Mouse (Mus musculus) lung, embryonic 16.5 days (tissue): Measurements from ENCODE around the gene Cc2d1b. TPM values are rescaled to one million over a fixed set of nuclear protein-coding genes. Genes with fewer than 3 reads are reported as not detected.

Experiments used
- ATAC-seq: fragments of 200-750 bp; cut with Nextera tagmentation; 2 replicates; pipeline ENCODE4 v1.8.0; 2017; ENCODE audit warnings: low read depth, mild to moderate bottlenecking, moderate library complexity
- H3K27ac ChIP-seq: fragments of 300-500 bp; sonication (generic); 2 replicates; pipeline ENCODE4 v1.5.1; 2014; ENCODE audit warnings: mild to moderate bottlenecking, control low read depth, low read length
- H3K27me3 ChIP-seq: fragments of 300-500 bp; sonication (generic); 2 replicates; pipeline ENCODE4 v1.6.1; 2014; ENCODE audit warnings: low read depth, low read length, mixed read lengths; ENCODE audit not compliant: control insufficient read depth, insufficient read depth
- H3K36me3 ChIP-seq: fragments of 300-500 bp; sonication (generic); 2 replicates; pipeline ENCODE4 v1.6.1; 2014; ENCODE audit warnings: low read length; ENCODE audit not compliant: control insufficient read depth, insufficient read depth
- H3K4me1 ChIP-seq: fragments of 300-500 bp; sonication (generic); replicated peaks from 2 replicates; pipeline ENCODE4 v1.6.1; 2014; ENCODE audit warnings: low read length, mixed read lengths; ENCODE audit not compliant: control insufficient read depth, insufficient read depth
- H3K4me2 ChIP-seq: fragments of 300-500 bp; sonication (generic); 2 replicates; pipeline ENCODE4 v1.6.1; 2014; ENCODE audit warnings: low read depth, low read length, control low read depth
- H3K4me3 ChIP-seq: fragments of 300-500 bp; sonication (generic); 2 replicates; pipeline ENCODE4 v1.5.1; 2014; ENCODE audit warnings: mild to moderate bottlenecking, low read length, control low read depth
- H3K9ac ChIP-seq: fragments of 300-500 bp; sonication (generic); 2 replicates; pipeline ENCODE4 v1.6.1; 2014; ENCODE audit warnings: low read length, control low read depth
- H3K9me3 ChIP-seq: fragments of 300-500 bp; sonication (generic); 2 replicates; pipeline ENCODE4 v1.6.1; 2016; ENCODE audit warnings: low read length; ENCODE audit not compliant: control insufficient read depth
- WGBS: fragments of 180-500 bp; shearing (Covaris S2); extraction: QIAGEN DNeasy Blood & Tissue Kit; methylation state at CpG from one replicate; pipeline ENCODE4 v1.1.7; 2014; 5-methylcytosine and 5-hydroxymethylcytosine counted together
- polyA plus RNA-seq: library from polyadenylated mRNA; unstranded; fragments of >200 nt; fragmentation: Nextera tagmentation; extraction: Ambion mirVana; gene quantifications from 2 replicates; pipeline ENCODE4 v1.2.1, GENCODE M21; 2015

The Cc2d1b gene
- polyA plus RNA-seq, 1 experiment from 2014 or later: 30.2 TPM

DNA sequence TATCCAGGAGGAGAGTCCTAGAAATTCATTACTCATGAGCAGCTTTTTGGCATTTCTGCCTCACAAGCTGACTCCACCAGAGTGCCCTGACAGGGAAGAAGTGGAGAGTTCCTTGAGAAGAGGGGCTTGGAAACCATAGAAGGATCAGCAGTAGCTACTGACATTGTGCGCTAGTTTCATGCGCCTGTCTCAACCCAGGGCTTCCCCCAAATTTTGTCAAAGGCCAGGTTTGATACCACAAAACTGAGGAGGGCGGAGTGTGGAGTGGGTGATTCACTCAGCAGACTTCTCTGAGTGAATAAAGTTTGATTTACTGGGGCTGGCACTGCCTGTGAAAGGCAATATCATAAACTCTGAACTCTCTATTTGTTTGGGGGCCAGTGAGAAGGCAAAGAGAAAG, 11.1 kb upstream of the Cc2d1b start:
- H3K4me2 ChIP-seq: no peak overlapping the region
- H3K9me3 ChIP-seq: no peaks in the 10 kb centered on the region
- no peak for ATAC-seq
- 85% methylated on average over 3 of the region's 3 CpGs for WGBS
- no peak overlapping the region for H3K27ac ChIP-seq
- no peaks in the 10 kb centered on the region for H3K27me3 ChIP-seq
- no peak overlapping the region for H3K9ac ChIP-seq
- H3K4me1 ChIP-seq: no peaks in the 10 kb centered on the region
- H3K36me3 ChIP-seq: peaks cover 5% of the 10 kb centered on the region; the same call in 1 of the 2 replicates
- no peak overlapping the region for H3K4me3 ChIP-seq

DNA sequence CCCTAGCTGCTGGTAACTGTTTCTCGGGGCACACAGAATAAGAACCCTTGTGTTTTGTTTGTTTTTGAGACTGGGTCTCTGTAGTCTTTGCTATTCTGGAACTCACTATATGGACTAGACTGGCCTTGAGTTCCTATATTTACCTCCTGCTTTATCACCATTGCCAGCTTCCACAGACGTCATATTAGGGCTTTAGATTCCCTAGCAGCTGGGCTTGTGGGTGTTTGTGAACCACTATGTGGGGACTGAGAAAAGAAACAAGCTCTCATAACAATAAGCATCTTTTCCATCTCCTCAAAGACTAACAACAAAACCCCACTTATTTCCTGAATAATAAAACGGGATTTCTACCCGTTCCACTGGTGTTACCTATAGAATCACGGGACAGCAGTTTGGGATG, 8.8 kb upstream of the Cc2d1b start:
- WGBS: 79% methylated on average over 5 of the region's 5 CpGs
- H3K36me3 ChIP-seq: no peaks in the 10 kb centered on the region; the same call in 1 of the 2 replicates
- H3K4me3 ChIP-seq: no peak overlapping the region
- H3K4me1 ChIP-seq: no peaks in the 10 kb centered on the region
- no peaks in the 10 kb centered on the region for H3K9me3 ChIP-seq
- H3K9ac ChIP-seq: no peak overlapping the region
- no peak overlapping the region for H3K4me2 ChIP-seq
- no peak for ATAC-seq
- no peak overlapping the region for H3K27ac ChIP-seq
- no peaks in the 10 kb centered on the region for H3K27me3 ChIP-seq

DNA sequence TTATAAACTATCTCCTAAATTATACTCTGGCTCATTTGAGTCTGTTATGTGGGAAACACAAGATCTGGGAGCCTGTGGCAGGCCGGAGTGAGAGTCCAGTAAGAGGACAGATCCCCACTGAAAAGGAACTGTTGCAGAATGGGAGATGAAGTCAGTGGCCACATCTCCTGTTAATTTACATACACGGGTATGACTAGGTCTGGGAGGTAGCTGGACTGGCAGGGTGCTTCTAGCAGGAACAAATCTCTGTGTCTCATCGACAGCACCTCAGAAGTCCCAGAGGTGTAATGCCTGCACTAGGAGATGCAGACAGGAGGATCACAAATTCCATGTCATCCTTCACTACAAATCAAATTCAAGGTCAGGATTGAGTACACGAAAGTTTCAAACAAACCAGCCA, 1.2 kb upstream of the Cc2d1b start:
- Histone ChIP-seq H3K36me3 (no peaks in the 10 kb centered on the region; the same call in 1 of the 2 replicates), H3K27ac (peak overlapping the region; percentile 88; the same call in 1 of the 2 replicates), H3K4me2 (peak overlapping the region; percentile 94), H3K9ac (peak overlapping the region; percentile 94), H3K9me3 (no peaks in the 10 kb centered on the region), H3K4me3 (peak overlapping the region; percentile 90), H3K4me1 (peaks cover 10% of the 10 kb centered on the region), H3K27me3 (no peaks in the 10 kb centered on the region)
- ATAC-seq: no peak
- 50% methylated on average over 4 of the region's 4 CpGs for WGBS

DNA sequence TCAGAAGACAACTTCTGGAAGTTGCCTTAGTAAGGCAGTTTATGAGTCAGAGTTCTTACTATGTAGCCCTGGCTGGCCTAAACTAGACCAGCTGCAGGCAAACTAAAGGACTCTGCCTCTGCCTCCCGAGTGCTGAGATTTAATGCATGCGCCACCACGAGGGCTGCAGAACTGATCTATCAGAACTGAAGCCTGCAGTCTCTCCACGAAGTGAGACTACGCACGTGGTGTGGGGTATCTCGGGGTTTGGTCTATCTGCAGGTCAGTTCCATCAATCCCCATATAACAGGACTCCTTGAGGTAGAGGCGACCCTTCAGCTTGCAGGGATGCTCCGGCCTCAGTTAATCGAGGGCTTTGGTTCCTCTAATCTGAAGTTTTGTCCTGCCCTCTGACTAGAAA, 575 bp upstream of the Cc2d1b start:
- Histone ChIP-seq H3K9ac (peak overlapping the region; percentile 94), H3K36me3 (no peaks in the 10 kb centered on the region; the same call in 1 of the 2 replicates), H3K27me3 (no peaks in the 10 kb centered on the region), H3K27ac (peak overlapping the region; percentile 88), H3K4me2 (peak overlapping the region; percentile 94), H3K4me1 (peaks cover 10% of the 10 kb centered on the region), H3K9me3 (no peaks in the 10 kb centered on the region), H3K4me3 (peak overlapping the region; percentile 90)
- peak; percentile 20 for ATAC-seq
- WGBS: 1% methylated on average over 10 of the region's 10 CpGs

DNA sequence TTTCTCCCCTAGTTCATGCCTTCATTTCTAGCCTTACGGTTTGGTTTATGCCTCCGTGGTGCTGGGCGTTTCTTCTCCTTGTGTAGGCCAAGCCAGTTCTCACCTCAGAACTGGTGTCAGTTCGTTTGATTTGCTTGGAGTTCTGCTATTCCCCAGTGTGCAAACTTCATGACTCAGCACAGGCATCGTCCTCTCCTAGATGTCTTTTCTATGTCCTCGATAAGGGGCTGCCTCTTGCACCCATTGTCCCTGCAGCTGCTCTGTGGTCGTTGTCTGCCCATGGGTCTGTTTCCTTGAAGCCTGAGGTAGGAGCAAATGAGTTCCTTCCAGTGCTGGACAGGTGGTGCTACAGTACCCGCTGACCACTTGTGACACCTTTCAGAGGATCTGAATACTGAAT, 796 bp downstream of the Cc2d1b start:
- peak overlapping the region; percentile 82 for H3K27ac ChIP-seq
- H3K4me1 ChIP-seq: peaks cover 10% of the 10 kb centered on the region
- no peaks in the 10 kb centered on the region for H3K27me3 ChIP-seq
- peak overlapping the region; percentile 94 for H3K9ac ChIP-seq
- H3K4me3 ChIP-seq: peak overlapping the region; percentile 90
- ATAC-seq: no peak
- H3K36me3 ChIP-seq: peaks cover 6% of the 10 kb centered on the region; the same call in 1 of the 2 replicates
- 10% methylated on average over 8 of the region's 8 CpGs for WGBS
- no peaks in the 10 kb centered on the region for H3K9me3 ChIP-seq
- peak overlapping the region; percentile 94 for H3K4me2 ChIP-seq

DNA sequence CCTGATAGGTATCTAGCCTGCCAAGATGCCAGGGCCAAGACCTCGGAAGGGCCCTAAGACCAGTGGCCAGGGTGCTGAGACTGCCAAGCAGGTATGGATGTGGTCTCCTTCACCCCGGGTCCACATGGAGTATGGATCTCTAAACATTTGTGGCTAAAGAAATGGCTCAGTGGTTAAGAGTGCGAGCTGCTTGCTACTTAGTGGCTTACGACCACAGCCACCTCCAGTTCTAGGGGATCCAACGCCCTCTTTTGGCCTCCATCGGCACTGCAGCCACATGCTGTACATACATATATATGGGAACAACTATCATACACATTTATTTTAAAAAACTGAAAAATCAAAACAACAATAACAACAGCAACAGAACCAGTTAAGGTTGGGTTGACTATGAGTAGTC, 1.8 kb downstream of the Cc2d1b start:
- ATAC-seq: no peak
- H3K36me3 ChIP-seq: peaks cover 6% of the 10 kb centered on the region; the same call in 1 of the 2 replicates
- H3K4me3 ChIP-seq: no peak overlapping the region
- H3K4me1 ChIP-seq: peaks cover 10% of the 10 kb centered on the region
- no peak overlapping the region for H3K27ac ChIP-seq
- H3K27me3 ChIP-seq: no peaks in the 10 kb centered on the region
- no peak overlapping the region for H3K4me2 ChIP-seq
- H3K9me3 ChIP-seq: no peaks in the 10 kb centered on the region
- H3K9ac ChIP-seq: no peak overlapping the region
- WGBS: 91% methylated on average over 6 of the region's 6 CpGs

DNA sequence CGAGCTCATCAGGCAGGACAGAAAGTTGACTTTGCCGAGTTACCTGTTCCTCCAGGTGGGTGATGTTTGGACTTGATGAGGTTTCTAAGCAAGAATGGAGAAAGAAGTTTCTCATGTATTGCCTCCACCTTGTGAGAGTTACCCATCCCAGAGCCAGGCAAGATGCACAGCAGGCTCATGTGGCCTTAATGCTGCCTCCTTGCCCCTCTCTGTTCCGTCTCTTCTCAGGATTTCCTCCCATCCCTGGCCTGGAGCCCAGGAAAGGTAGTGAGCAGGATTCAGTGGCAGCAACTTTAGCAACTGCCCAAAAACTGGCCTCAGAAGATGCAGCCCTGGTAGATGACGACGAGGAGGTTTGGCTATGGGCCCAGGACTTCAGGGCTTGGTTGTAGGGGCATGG, 7.3 kb downstream of the Cc2d1b start:
- Histone ChIP-seq H3K4me1 (no peaks in the 10 kb centered on the region), H3K27ac (no peak overlapping the region), H3K36me3 (peaks cover 36% of the 10 kb centered on the region), H3K27me3 (no peaks in the 10 kb centered on the region), H3K9ac (no peak overlapping the region), H3K4me3 (no peak overlapping the region), H3K9me3 (no peaks in the 10 kb centered on the region), H3K4me2 (no peak overlapping the region)
- ATAC-seq: no peak
- WGBS: 68% methylated on average over 5 of the region's 5 CpGs

DNA sequence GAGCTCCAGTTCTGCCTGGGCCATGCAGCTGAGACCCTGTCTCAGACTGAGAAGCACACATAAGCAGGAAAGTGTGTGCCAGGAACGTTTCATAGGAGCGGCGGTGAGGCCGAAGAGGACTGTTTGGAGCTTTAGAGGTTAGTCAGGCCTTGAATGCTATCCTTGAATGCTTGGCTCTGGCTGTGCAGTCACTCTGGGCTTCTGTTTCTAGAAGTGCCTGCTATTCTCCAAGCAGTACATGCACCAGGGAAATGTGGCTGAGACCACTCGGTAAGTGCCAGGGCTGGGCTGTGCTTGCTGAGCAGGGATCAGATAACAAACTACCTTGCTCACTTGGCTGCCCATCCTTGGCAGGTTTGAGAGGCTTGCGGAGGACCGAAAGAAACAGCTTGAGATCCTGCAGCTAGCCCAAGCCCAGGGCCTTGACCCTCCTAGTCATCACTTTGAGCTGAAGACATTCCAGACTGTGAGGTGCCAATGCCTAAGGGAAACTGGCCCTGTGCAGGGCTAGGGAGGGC, 9.7 kb downstream of the Cc2d1b start:
- H3K4me2 ChIP-seq: no peak overlapping the region
- WGBS: 94% methylated on average over 7 of the region's 7 CpGs
- no peaks in the 10 kb centered on the region for H3K9me3 ChIP-seq
- no peaks in the 10 kb centered on the region for H3K4me1 ChIP-seq
- no peak overlapping the region for H3K27ac ChIP-seq
- H3K27me3 ChIP-seq: no peaks in the 10 kb centered on the region
- ATAC-seq: no peak
- H3K36me3 ChIP-seq: peaks cover 49% of the 10 kb centered on the region
- H3K9ac ChIP-seq: no peak overlapping the region
- no peak overlapping the region for H3K4me3 ChIP-seq

DNA sequence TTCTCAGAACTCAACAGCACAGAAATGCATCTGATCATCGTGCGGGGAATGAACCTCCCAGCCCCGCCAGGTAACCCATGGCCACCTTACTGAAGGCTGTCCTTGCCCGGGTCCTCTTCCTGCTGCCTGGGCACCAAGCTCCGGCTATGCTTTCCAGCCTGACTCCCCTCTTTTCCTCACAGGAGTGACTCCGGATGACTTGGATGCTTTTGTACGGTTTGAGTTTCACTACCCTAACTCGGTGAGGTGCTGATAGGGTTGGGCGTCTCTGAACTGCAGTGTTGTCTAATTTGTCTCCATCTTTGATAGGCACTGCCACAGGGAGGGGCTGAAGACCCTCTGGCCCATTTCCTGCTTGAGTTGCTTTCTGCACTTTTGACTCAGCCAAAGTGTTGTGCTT, 10.4 kb downstream of the Cc2d1b start:
- H3K9me3 ChIP-seq: no peaks in the 10 kb centered on the region
- H3K27me3 ChIP-seq: no peaks in the 10 kb centered on the region
- H3K4me1 ChIP-seq: no peaks in the 10 kb centered on the region
- H3K36me3 ChIP-seq: peaks cover 44% of the 10 kb centered on the region
- no peak overlapping the region for H3K27ac ChIP-seq
- H3K4me3 ChIP-seq: no peak overlapping the region
- 92% methylated on average over 9 of the region's 9 CpGs for WGBS
- H3K4me2 ChIP-seq: no peak overlapping the region
- H3K9ac ChIP-seq: no peak overlapping the region
- no peak for ATAC-seq

DNA sequence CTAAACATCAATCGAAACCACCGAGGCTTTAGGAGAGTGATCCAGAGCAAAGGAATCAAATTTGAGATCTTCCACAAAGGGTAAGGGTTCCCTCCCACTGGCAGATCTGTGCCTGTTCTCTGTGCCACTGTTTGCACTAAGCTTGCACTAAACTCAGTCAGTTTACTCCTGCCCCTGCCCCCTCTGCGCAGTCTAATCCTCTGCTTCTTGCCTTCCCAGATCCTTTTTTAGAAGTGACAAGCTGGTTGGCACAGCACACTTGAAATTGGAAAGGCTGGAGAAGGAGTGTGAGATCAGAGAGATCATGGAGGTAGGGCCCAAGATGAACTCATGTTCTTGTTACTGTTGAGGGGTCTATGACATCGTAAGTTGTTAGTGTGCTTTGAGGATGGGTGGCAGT, 11.9 kb downstream of the Cc2d1b start:
- Histone ChIP-seq H3K4me1 (no peaks in the 10 kb centered on the region), H3K4me2 (no peak overlapping the region), H3K27me3 (no peaks in the 10 kb centered on the region), H3K36me3 (peaks cover 50% of the 10 kb centered on the region), H3K27ac (no peak overlapping the region), H3K4me3 (no peak overlapping the region), H3K9ac (no peak overlapping the region), H3K9me3 (no peaks in the 10 kb centered on the region)
- 91% methylated on average over 4 of the region's 4 CpGs for WGBS
- ATAC-seq: no peak
